8 mouse cellular contexts compared by ENCODE assay signal in the genomic region with DNA sequence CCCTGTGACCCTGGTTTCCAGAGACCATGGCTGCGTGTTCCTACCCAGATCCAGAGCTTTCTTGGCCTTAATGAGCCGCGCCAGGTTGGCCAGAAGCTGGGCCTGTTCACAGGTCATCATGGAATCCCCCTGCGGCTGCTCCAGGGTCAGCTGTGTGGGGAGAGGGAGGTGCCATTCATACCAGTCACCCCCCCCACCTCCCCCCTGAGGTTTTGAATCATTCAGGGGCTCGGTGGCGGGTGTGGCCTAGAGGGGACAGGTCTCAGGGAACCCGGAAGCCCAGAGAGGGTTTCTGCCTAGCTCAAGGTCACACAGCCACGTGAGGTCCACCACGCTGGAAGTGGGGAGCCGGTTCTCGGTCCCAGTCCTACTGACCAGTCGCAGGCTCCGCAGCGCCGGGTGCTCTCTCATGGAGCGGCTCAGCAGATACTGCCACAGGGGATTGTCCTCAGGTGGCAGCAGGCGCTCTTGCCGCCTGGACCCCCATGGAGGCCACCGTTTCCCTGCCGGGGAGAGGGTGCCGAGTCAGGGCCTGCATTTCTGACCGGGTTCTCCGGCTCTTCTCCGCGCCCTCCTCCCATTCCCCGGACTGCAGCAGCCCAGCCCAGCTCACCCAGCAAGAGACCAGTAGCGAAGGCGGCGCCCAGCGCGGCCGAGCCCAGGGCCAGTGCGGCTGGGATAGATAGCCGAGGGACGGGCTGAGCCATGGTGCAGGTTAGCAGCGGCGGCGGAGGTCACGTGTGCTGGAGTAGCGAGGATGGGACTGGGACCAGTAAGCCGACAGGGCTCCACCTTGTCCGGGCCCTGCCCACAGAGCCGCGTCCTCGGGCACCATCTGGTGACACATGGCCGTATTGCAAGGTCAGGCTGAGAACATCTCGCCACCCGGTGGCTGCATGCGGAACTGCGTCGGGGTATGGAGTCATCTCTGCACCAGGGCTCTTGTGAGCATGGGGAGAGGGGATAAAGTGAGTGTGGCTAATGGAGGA. TPM values are rescaled to one million over a fixed set of nuclear protein-coding genes. Genes with fewer than 3 reads are reported as not detected.
A peak's percentile ranks its signal among the peaks of the same experiment; 100 is the strongest.
DNase-seq lines count a peak whose midpoint lies in the region; ATAC-seq lines count a peak whose summit lies in the region.

A gene (minus strand): TSS at position 812 of the 989 bp plus-strand sequence.

- H3K9ac ChIP-seq in heart, embryonic 13.5 days = peak within 1 kb of the TSS; percentile 91
- H3K9ac ChIP-seq in liver, embryonic 12.5 days = peak within 1 kb of the TSS; percentile 87
- peak within 1 kb of the TSS; percentile 40 for H3K9ac ChIP-seq in stomach, embryonic 15.5 days

- peak within 1 kb of the TSS; percentile 75 for H3K4me3 ChIP-seq in heart, embryonic 13.5 days
- peak within 1 kb of the TSS; percentile 74 for H3K4me3 ChIP-seq in liver, embryonic 12.5 days
- peak within 1 kb of the TSS; percentile 60 for H3K4me3 ChIP-seq in stomach, embryonic 15.5 days (replicated peaks)

- H3K27ac ChIP-seq in heart, embryonic 13.5 days (replicated peaks) = peak within 1 kb of the TSS; percentile 85
- H3K27ac ChIP-seq in liver, embryonic 12.5 days = peak within 1 kb of the TSS; percentile 92
- peak within 1 kb of the TSS; percentile 79 for H3K27ac ChIP-seq in stomach, embryonic 15.5 days

- peaks cover 60% of the 10 kb centered on the region for H3K4me1 ChIP-seq in heart, embryonic 13.5 days
- peaks cover 93% of the 10 kb centered on the region for H3K4me1 ChIP-seq in liver, embryonic 12.5 days
- peaks cover 25% of the 10 kb centered on the region for H3K4me1 ChIP-seq in stomach, embryonic 15.5 days

- H3K27me3 ChIP-seq in heart, embryonic 13.5 days (replicated peaks) = no peaks in the 10 kb centered on the region; the same call in 1 of the 2 replicates
- no peaks in the 10 kb centered on the region for H3K27me3 ChIP-seq in liver, embryonic 12.5 days (replicated peaks)
- H3K27me3 ChIP-seq in stomach, embryonic 15.5 days (replicated peaks) = no peaks in the 10 kb centered on the region

- no peaks in the 10 kb centered on the region for H3K9me3 ChIP-seq in heart, embryonic 13.5 days
- no peaks in the 10 kb centered on the region for H3K9me3 ChIP-seq in liver, embryonic 12.5 days (replicated peaks)
- no peaks in the 10 kb centered on the region for H3K9me3 ChIP-seq in stomach, embryonic 15.5 days

- H3K36me3 ChIP-seq in heart, embryonic 13.5 days = peaks cover 35% of the 10 kb centered on the region
- peaks cover 37% of the 10 kb centered on the region for H3K36me3 ChIP-seq in liver, embryonic 12.5 days
- peaks cover 20% of the 10 kb centered on the region for H3K36me3 ChIP-seq in stomach, embryonic 15.5 days

- peak; percentile 91 for DNase-seq in CD4-positive helper T cell, adult 2 months (ENCODE audit: low read depth, low spot score)
- DNase-seq in brain, embryonic 18.5 days (ENCODE audit: low read depth, low spot score) = peak; percentile 72
- peak; percentile 96 for DNase-seq in kidney, postnatal 10 days
- DNase-seq in natural killer cell, adult 2 months (ENCODE audit: low spot score in 2 of 2) = peak; percentile 89 to 93

- peak within 1 kb of the TSS; percentile 100 for H3K4me2 ChIP-seq in heart, embryonic 13.5 days
- peak within 1 kb of the TSS; percentile 100 for H3K4me2 ChIP-seq in liver, embryonic 12.5 days
- peak within 1 kb of the TSS; percentile 97 for H3K4me2 ChIP-seq in stomach, embryonic 15.5 days

- under 1% methylated on average over 51 of the region's 51 CpGs for WGBS in heart, embryonic 13.5 days
- under 1% methylated on average over 51 of the region's 51 CpGs for WGBS in liver, embryonic 12.5 days (ENCODE audit: insufficient replicate concordance)
- under 1% methylated on average over 51 of the region's 51 CpGs for WGBS in stomach, embryonic 15.5 days

- peak; percentile 85 for ATAC-seq in erythroid progenitor cell, adult 5-6 weeks (replicated peaks; ENCODE audit: low FRiP score, poor library complexity, severe bottlenecking)
- peak; percentile 86 for ATAC-seq in heart, embryonic 13.5 days (ENCODE audit: extremely low read depth, insufficient number of reproducible peaks, low FRiP score, low TSS enrichment)
- ATAC-seq in liver, embryonic 12.5 days = peak; percentile 94
- peak; percentile 93 for ATAC-seq in stomach, embryonic 15.5 days (ENCODE audit: insufficient read depth, low FRiP score, low read depth)

RNA-seq across cellular contexts. Expression of the gene that starts here (rescaled TPM):
- 1.4 and 10.9 TPM in 2 replicates for total RNA-seq in erythroid progenitor cell, adult 5-6 weeks (2015; ENCODE audit: low replicate concordance)
- 10.0 and 12.7 TPM in 2 replicates for total RNA-seq in erythroid progenitor cell, adult 5-6 weeks (2017; ENCODE audit: low replicate concordance)
- 36.7 and 44.7 TPM in 2 replicates for polyA plus RNA-seq in heart, embryonic 13.5 days (2015; fragmentation: Nextera tagmentation; extraction: Ambion mirVana)
- polyA plus RNA-seq in liver, embryonic 12.5 days (2016; fragmentation: Nextera tagmentation; extraction: Ambion mirVana) = 35.7 and 41.3 TPM in 2 replicates
- polyA plus RNA-seq in stomach, embryonic 15.5 days (2015; fragmentation: Nextera tagmentation; extraction: Ambion mirVana) = 42.2 and 48.1 TPM in 2 replicates

Comparison
In these comparisons a context has a peak if more than half of its experiments do, and no peak if none do; other contexts are left out.
1. Peak in every context shown above with its lines: DNase-seq, ATAC-seq, H3K4me3 ChIP-seq and H3K27ac ChIP-seq.
2. H3K9ac ChIP-seq: peak in every context shown above with its lines; median percentile 91 in heart, embryonic 13.5 days; 87 in liver, embryonic 12.5 days; 40 in stomach, embryonic 15.5 days.